Mouse (Mus musculus) heart, adult 9 months (tissue): ENCODE measurements around the gene Gm13691.
"Not testable (repeated sequence)": the region's sequence is repeated elsewhere in the genome, so short reads cannot be mapped to it uniquely, and the experiment has no call there.

Source experiments
- DNase-seq, 2 experiments: peaks; one replicate each; pipeline ENCODE4 v3.0.0; 2022; ENCODE audit warnings: low spot score in 2 of 2

Gene Gm13691

GRCm38 (mm10) chr2:83990253-83990652 is at the start of gene Gm13691:
Gm13691 (plus strand) TSS chr2:83990553.
- not testable (repeated sequence) for DNase-seq

GRCm38 (mm10) chr2:83940931-83941361 is 49.4 kb upstream of the Gm13691 start, which contains the start of gene Zswim2:
Zswim2 (minus strand) TSS chr2:83941228.
- no peak for DNase-seq

GRCm38 (mm10) chr2:83941378-83941777 is 49.0 kb upstream of the Gm13691 start:
- DNase-seq: no peak

GRCm38 (mm10) chr2:83941792-83942191 is 48.6 kb upstream of the Gm13691 start:
- DNase-seq: no peak

GRCm38 (mm10) chr2:83955393-83955792 is 35.0 kb upstream of the Gm13691 start, which contains the start of gene Gm13698:
Gm13698 (plus strand) TSS chr2:83955693.
- DNase-seq: not testable (repeated sequence)

- not testable (repeated sequence) for DNase-seq
Measured at GRCm38 (mm10) chr2:83961203-83961602, 29.1 kb upstream of the Gm13691 start, which contains the start of gene Gm13693. Gm13693 (plus strand) TSS chr2:83961503.

GRCm38 (mm10) chr2:83967013-83967412 is 23.3 kb upstream of the Gm13691 start, which contains the start of gene Gm13695:
Gm13695 (plus strand) TSS chr2:83967313.
- not testable (repeated sequence) for DNase-seq

GRCm38 (mm10) chr2:83972823-83973222 is 17.5 kb upstream of the Gm13691 start, which contains the start of gene Gm13696:
Gm13696 (plus strand) TSS chr2:83973123.
- not testable (repeated sequence) for DNase-seq

- DNase-seq: not testable (repeated sequence)
Measured at GRCm38 (mm10) chr2:83978633-83979032, 11.7 kb upstream of the Gm13691 start, which contains the start of gene Gm13694. Gm13694 (plus strand) TSS chr2:83978933.

- DNase-seq: not testable (repeated sequence)
Measured at GRCm38 (mm10) chr2:83984443-83984842, 5.9 kb upstream of the Gm13691 start, which contains the start of gene Gm13697. Gm13697 (plus strand) TSS chr2:83984743.

- DNase-seq: peak; percentile 25 to 53
Measured at GRCm38 (mm10) chr2:83993639-83994255, 3.4 kb downstream of the Gm13691 start.

- DNase-seq: not testable (repeated sequence)
Measured at GRCm38 (mm10) chr2:83994526-83994925, 4.2 kb downstream of the Gm13691 start.

- no peak for DNase-seq
Measured at GRCm38 (mm10) chr2:84008913-84009312, 18.6 kb downstream of the Gm13691 start.

- no peak for DNase-seq
Measured at GRCm38 (mm10) chr2:84009818-84010217, 19.5 kb downstream of the Gm13691 start.

- no peak for DNase-seq
Measured at GRCm38 (mm10) chr2:84014572-84014971, 24.2 kb downstream of the Gm13691 start.

- DNase-seq: not testable (repeated sequence)
Measured at GRCm38 (mm10) chr2:84016291-84016690, 25.9 kb downstream of the Gm13691 start.

- no peak for DNase-seq
Measured at GRCm38 (mm10) chr2:84018330-84018729, 28.0 kb downstream of the Gm13691 start.

GRCm38 (mm10) chr2:84019519-84020305 is 29.4 kb downstream of the Gm13691 start:
- peak in 1 of 2 experiments; percentile 14 for DNase-seq

- DNase-seq: peak in 1 of 2 experiments; percentile 15
Measured at GRCm38 (mm10) chr2:84021930-84022329, 31.6 kb downstream of the Gm13691 start.

GRCm38 (mm10) chr2:84022905-84023304 is 32.6 kb downstream of the Gm13691 start:
- DNase-seq: peak; percentile 82 to 86

GRCm38 (mm10) chr2:84023319-84023718 is 33.0 kb downstream of the Gm13691 start:
- DNase-seq: no peak

- peak; percentile 80 to 84 for DNase-seq
Measured at GRCm38 (mm10) chr2:84025217-84025616, 34.9 kb downstream of the Gm13691 start.
